Mouse (Mus musculus): ENCODE measurements around the gene Cttn.

- TF ChIP-seq POLR2A (IDR thresholded peaks at IDR 0.05; ENCODE audit: low read depth, low read length) (no peak), CTCF (IDR thresholded peaks at IDR 0.05; ENCODE audit: extremely low read depth, insufficient read depth, insufficient read length, insufficient replicate concordance) (no peak)
These were observed 18.4 kb upstream of the Cttn start for GRCm38 (mm10) chr7:144489067-144489774.
